Mouse (Mus musculus) urinary bladder, postnatal 36 days (tissue): Measurements from ENCODE around the gene Gm45208.
A peak's percentile ranks its signal among the peaks of the same experiment; 100 is the strongest.
"Not testable (repeated sequence)": the region's sequence is repeated elsewhere in the genome, so short reads cannot be mapped to it uniquely, and the experiment has no call there.

Experiments
- DNase-seq, 2 experiments: peaks; one replicate each; pipeline ENCODE4 v3.0.0; 2022; ENCODE audit warnings: low spot score in 2 of 2, mixed read lengths in 1 of 2

Gm45208 gene

DNA sequence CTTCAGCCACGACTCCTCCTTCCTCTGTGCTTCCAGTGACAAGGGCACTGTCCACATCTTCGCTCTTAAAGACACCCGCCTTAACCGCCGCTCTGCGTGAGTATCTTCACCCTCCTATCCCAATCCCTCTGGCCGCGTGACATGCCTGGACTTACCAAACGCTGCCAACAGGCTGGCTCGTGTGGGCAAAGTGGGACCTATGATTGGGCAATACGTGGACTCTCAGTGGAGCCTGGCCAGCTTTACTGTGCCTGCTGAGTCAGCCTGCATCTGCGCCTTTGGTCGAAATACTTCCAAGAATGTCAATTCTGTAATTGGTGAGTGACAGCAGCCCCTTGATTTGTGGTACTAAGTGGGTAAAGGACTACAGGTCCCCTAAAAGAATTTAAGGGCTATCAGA lies 5.1 kb downstream of the Gm45208 start:
- no peak for DNase-seq

DNA sequence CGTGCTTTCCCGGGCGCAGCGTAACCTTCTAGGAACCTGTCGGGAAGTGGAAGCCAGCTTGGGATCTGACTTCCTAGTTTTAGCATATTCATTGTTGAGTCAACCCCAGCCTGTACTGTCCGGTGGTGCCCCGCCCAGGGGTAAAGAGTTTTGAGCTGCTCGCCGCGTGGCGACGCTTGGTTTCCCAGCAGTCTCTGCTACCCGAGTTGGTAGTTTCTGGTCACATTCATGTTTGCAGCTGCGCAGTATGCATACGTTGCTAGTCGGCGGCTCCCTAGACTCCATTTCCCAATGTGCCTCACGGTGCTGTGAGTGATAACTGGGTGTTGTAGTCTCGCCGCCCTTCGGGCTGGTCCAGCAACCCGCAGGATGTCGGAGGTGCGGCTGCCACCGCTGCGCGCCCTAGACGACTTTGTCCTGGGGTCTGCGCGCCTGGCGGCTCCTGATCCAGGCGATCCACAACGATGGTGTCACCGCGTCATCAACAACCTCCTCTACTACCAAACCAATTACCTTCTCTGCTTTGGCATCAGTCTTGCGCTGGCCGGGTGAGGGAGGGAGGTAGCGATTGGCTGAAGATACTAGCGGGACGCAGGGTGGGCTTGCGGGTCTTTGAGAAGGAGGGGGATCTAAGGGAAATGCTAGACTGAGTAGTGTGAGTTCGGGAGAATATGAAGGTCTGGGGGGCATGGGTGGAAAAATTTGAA lies 6.3 kb downstream of the Gm45208 start, which contains the start of gene Praf2:
TSS of gene Praf2 (plus strand) at position 225 of the 707 bp plus-strand sequence.
- peak; percentile 54 to 80 for DNase-seq

DNA sequence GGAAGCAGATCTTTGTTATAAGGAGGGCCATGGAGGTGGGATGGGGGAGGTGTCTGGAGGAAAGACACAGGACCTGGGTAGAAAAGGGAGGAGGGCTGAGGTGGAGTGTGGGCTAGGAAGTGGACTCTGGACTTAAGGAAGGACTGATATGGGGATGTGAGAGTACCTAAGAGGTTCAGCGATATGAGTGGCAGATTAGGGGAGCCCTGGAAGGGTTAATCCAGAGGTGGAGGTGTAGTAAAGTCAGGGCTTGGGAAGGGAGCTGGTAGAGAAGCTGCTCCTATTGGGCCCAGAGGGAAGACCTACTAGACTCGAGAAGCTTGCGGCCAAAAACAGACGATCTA lies 6.8 kb downstream of the Gm45208 start:
- no peak for DNase-seq

DNA sequence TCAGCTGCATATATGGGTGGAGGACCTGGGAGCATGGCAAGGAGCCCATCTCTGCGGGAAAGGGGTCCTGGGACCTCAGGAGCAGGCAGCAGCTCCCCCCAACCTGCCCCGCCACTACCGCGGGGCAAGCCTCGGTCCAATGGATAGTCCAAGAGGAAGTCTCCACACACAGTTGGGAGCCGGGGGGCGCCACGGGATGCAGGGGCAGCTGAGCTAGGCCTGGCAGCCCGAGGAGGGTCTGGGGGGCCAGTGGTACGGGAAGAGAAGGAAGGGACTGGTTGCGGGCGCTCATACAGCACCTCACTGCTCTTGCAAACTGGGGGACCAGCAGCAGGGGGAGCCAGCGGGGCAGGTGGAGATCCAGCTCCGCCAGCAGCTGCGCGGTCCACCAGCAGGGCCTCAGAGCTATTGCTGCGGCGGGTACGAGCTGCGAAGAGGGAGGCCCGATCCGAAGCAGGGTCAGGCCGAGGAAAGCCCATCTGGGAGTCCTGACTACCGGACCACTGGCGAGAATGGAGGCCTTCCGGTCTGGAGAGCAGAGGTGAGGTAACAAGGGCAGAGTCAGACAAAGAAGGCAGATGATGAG lies 11.6 kb downstream of the Gm45208 start:
- DNase-seq: peak; percentile 41 to 60

DNA sequence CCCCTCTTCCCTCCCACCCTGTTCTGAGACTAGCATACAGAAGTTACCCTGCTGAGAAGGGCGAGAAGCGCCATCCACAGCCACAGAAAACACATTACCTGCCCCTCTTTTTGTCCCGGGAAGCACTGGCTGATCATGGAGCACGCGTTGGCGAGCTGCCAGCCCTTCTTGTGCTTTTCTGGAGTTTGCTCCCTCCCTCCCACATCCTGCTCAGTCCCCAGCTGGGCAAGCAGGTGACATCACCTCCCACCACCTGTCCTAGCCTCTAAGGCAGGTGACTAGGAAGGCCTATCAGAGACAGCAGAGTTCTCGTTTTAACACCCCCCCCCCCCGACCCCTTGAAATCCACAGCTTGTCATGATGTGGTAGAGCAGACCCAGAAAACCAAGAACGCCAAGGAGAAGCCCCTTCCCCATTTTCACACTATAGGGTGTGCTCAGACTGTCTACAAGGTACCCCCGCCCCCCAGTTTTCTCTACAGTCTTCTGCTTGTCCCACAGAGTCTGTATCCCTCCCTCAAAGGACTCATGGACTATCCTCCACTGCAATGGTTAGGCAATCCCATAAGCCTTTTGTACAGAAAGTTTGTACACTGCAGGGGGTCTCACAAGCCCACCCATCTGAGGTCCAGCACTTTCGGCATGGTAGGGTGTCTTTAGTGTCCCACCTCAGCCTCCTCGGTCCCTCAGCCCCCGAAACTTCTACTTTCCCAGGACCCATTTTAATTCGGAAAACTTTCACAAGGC lies 17.5 kb downstream of the Gm45208 start:
- no peak for DNase-seq

DNA sequence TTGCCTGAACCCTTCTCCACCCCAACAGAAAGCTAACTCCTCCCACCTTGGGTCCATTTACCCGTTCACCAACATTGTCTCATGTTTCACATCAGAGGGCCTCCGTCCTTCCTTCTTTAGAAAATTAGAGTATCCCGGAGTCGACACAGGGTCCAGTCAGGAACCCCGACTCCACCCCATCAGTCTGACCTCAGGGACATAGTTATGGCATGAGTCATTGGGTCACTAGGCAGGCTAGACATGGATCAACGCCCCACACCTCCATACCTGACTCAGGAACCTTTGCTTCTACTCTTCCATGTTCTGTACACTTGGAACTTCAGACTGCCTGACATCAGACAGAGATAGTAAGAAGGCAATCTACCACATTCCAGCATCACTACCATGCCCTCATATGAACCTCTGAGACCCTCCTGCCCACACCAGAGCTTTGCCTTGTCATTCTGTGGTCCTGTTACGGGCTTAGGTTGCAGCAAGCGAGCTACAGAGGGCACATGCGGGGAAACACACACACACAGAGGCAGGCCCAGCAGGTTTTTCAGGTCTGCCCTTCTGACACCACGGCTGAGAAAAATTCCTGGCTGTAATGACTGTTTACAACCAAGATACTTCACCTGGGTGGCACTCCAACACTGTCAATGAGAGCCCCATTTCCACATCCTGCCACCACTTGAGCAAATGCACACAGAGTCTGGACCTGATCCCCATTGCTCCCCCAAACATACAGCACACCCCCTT lies 18.2 kb downstream of the Gm45208 start:
- DNase-seq: peak in 1 of 2 experiments; percentile 40

DNA sequence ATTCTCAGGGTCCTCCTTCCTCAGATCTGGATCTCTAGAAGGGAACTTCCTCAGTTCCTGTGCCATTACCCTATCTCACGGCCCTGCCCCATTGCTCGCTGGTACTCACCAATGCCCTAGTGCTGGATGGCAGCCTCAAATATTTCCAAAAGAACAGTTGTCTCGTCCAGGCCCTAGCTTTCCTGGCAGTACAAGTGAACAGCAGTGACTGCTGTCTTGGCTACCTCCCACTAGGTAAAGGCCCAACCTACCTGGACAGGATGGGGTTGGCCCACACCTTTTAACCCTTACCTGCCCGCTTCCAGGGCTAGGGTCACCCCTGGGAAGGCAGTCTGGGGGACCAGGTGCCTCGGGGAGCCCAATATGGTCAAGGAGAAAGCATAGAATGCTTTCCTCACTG lies 19.1 kb downstream of the Gm45208 start:
- no peak for DNase-seq

DNA sequence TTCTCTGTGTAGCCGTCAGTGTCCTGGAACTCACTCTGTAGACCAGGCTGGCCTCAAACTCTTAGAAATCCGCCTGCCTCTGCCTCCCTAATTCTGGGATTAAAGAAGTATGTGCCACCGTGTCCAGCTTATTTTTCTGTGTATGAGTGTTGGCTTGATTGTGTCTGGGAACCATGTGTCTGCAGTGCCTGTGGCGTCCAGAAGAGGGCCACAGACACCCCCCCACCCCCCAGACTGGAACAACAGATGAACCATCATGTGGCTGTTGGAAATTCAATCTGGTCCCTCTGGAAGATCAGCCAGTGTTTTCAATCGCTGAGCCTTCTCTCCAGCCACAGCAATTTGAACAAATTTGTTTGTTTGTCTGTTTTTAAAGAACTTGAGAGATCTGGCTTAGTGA lies 21.4 kb downstream of the Gm45208 start:
- DNase-seq: no peak

DNA sequence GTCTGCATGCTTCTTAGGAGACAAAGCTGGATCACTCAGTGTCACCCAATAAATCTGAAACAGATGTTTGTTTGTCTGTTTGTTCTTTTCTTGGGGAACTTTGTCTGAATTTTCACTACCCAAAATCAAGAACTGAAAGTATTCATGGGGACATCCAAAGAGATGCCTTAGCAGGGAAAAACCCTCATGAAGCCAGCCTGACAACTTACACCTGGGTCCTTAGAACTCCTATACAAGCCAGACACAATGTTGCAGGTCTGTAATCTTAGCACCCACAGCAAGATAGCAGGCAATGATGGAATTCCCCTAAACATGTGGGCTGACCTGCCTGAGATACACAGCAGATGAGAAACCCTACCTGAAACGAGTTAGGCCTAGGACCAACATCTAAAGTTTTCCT lies 22.9 kb downstream of the Gm45208 start:
- DNase-seq: no peak

DNA sequence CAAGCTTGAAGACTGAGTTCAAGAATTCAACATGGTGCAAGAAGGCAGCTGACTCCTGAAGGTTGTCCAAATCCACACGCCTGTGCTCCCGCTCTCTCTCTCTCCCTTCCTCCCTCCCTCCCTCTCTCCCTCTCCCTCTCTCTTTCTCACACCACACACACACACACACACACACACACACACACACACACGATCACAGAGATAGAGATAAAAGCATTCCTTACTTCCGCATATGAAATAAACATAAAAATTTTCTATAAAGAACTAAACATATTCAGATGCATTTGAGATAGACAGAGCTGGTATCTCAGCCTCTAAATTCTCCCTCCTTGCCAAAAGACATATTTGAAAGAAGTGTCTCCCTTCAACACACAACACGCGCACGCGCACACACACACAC lies 23.4 kb downstream of the Gm45208 start:
- DNase-seq: no peak

DNA sequence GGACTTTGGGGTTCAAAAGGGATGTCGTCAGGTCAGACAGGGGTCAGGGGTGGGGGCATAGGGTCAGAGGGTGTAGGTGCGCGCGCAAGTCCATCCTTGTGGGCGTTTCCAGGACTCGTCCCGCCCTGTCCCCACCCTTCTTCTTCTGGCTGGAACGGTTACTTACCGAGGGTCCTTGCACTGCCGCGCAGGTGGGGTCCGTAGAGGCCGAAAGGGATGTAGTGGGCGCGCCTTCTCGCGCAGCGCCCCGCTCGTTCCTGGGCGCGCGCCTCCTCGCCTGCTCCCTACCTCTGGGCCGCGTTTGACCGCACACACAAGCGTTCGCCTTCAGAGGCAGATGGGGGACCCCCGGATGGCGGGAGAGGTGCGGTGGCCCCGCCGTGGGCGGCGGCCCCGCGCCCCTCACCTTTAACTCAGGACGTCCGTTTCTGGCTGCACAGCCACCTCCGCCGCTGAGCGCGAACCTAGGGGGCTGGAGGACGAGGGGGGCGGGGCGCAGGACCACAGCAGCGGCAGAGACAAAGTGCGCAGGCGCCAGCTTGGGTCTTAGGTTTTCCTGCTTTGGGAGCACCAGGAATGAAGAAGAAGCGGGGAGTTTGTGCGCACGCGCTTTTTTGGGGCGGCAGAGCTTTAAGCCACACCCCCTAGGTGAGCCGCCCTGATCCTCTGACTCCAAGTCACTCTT lies 28.5 kb downstream of the Gm45208 start, which contains the start of gene Ccdc120:
TSS of gene Ccdc120 (minus strand) at position 474 of the 685 bp plus-strand sequence.
- DNase-seq: peak; percentile 44 to 69

DNA sequence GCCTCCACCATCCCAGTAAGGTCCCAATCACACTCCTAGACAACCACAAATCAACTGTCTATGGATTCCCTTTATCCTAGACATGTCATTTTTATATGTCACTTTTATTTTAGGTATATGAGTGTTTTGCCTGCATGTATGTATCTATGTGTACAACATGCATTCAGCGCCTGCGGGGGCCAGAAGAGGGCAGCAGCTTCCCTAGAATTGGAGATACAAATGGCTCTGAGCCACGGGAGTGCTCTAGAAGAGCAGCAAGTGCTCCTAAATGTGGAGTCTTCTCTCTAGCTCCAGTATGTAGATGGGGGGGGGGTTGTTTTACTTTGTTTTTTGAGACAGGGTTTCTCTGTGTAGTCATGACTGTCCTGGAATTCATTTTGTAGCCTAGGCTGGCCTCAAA lies 31.6 kb downstream of the Gm45208 start:
- not testable (repeated sequence) for DNase-seq

DNA sequence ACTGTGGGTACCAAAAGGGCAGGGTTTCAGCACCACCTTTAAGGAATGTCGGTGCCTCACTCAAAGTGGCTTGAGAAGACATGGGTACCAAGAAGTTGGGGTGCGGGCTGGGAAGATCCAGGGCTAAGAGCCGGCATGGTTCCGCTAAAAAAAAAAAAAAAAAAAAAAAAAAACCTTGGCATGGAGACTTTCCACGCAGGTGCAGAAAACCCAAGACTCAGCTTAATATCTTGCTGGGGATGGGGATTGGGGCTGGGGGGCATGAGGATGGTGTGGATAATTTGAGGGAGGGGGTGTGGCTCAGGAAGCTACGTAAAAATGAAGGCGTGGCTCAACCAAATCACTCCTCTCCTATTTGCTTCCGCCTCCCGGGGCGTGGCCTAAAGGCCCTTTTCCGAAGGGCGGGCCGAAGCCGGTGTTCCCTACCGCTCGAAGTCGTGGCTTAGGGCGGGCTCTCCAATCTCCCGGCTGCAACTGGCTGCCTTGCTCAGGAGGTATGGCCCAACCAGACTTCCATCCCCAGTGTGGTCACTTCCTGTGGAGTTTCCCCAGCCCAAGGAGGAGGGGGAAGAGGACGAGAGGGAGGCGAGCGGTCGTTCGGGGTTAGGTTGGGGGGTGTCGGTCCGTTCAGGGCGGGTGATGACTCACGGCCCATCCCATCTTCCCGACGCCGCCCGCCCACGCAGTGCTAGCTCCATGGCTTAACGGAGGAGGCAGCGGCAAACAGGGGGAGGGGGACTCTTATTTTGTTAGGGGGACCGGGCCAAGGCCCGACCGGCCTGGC lies 40.3 kb downstream of the Gm45208 start, which contains the start of gene Tfe3:
TSS of gene Tfe3 (plus strand) at position 424 of the 784 bp plus-strand sequence.
- peak; percentile 80 to 91 for DNase-seq

DNA sequence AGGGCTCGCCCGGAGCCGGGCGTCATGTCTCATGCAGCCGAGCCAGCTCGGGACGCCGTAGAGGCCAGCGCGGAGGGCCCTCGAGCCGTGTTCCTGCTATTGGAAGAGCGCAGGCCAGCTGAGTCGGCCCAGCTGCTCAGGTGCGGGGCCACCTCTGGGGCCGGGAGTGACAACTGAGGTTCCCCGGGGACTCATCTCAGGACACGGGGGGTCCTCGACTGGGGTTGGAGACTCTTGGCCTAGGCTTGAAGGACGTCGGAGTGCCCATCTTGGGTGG lies 40.8 kb downstream of the Gm45208 start:
- no peak for DNase-seq

DNA sequence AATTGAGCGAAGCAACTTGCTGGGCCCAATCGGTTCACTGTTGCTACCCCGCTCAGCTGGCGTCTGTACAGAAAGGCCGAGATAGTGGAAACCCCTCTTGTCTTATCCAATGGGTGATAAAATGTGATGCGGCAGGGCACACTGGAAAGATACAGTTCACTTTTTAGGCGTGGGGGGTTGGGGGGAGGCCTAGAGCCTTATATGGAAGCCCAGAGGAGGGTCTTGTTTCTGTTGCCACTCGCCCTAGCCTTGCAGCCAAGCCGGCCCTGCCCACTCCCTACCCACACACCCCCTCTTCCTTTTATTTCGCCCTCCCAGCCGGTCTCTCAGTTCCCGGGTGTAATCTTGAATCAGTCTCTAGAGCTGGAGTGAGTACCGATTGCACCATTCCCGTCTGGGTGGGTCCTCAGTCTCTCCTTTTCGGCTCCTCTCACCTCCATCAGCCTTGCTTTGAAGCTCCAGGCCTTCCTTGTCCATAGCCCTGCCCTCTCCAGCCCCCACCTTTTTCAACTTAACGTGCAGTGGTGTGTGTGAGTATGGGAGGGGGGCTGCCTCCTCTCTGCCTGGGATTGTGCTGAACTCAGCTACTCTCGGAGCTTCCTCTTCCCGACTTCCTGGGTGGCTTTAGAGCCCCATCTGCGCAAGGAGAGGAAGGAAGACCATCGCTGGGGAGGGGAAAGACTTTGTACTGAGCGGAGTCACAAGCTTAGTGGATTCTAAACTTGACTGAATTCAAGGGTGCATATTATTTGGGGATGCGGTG lies 41.8 kb downstream of the Gm45208 start:
- peak; percentile 26 to 47 for DNase-seq

DNA sequence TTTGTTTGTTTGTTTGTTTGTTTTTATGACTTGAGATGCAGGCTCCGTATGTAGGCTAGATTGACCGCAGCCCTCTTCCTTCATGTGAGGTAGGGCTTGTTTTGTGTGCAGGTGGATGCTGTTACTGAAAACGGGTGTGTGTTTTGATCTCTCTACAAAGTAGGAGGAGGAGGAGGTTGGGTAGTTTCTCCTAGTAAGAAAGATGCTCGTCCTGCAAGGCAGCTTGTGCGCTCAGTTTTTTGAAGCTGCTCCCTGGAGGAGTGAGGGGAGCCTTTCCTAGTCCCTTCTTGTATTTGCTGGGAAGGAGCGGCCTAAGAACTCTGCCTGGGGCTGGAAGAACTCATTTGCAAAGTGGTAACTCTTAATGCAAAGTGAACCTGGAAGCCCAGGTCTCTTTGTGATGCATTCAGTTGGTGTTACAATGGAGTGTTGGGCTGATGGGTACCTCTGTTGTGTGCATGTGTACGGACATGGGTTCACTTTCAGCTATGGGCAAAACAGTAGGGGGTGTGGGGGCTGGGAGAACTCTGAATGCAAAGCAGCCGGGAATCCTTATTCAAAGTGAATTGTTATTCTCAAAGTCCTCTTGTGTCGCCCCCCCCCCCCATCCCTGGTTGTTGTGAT lies 42.7 kb downstream of the Gm45208 start:
- no peak for DNase-seq

DNA sequence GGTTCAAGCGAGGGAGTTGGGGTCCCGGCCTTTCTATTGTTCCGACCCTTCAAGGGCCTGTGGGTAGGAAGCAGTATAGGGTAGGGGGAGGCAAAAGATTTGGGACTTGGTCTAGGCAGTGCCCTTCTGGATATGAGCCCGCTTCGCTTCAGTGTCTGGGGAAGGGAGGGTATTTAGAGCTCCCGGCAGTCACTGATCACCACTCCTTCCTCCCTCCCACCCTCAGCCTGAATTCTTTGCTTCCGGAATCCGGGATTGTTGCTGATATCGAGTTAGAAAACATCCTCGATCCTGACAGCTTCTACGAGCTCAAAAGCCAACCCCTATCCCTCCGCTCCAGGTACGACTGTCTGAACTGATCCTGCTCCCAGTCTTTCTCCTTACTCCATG lies 43.2 kb downstream of the Gm45208 start:
- no peak for DNase-seq

DNA sequence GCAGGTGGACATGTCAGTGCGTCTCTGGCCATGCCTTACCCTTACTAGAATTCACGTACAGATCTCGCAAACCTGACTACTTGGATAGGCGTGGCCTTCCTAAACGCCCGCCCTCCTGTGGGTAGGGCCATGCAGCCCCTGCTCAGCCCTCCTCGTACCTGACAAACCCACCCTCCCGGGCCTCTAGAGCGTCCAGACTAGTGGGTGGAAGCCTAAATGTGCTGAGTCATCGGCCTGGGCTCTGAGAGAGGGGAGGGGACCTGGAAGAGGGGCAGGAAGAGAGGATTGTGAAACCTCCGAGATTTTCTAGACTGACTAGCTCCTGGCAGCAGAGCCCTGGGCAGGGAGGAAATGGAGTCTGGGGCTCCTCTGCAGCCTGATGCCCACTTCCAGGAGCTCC lies 43.7 kb downstream of the Gm45208 start:
- peak; percentile 51 to 75 for DNase-seq

DNA sequence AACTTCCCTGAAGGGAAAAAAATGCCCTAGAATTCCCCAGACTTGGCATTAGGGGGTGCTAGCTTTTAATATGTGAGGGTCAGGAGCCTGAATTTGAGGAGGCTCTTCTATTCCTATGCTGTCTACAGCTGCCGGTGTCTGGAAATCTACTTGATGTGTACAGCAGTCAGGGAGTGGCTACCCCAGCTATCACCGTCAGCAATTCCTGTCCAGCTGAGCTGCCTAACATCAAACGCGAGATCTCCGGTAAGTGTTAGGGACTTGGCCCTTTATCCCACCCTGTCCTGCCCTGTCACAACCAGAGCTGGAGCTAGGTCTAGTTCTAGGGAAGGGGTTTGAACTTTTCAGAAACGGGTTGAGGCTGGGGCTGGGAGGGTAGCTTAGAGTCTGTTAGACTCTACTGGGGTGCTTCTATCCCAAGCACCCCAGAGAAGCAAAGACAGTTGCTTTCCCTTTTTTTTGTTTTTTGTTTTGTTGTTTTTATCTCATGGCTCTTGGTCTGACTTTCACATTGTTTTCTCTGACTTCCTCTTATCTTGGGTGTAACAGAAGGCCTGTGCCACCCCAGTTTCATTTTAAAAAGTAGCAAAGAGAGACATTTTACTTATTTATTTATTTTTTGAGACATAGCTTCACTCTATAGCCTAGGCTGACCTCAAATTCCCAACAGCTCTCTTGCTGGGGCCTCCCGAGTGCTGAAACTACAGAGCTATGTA lies 47.4 kb downstream of the Gm45208 start:
- no peak for DNase-seq
